Mouse (Mus musculus) liver, postnatal 0 days (tissue): Measurements from ENCODE around the gene Aggf1.
"Not testable (repeated sequence)": the region's sequence is repeated elsewhere in the genome, so short reads cannot be mapped to it uniquely, and the experiment has no call there.

Experiments
- CTCF ChIP-seq: sonication (generic); IDR thresholded peaks from 2 replicates; pipeline ENCODE4 v1.5.1; 2016; ENCODE audit warnings: antibody characterized with exemption, low read depth
- EP300 ChIP-seq: IDR thresholded peaks from 2 replicates; pipeline ENCODE4 v1.6.1; 2016; ENCODE audit warnings: antibody characterized with exemption, low read depth, mild to moderate bottlenecking

- TF ChIP-seq CTCF, EP300: not testable (repeated sequence)
Observed at GRCm38 (mm10) chr13:95376689-95377289, 1.6 kb upstream of the Aggf1 start.
